Mouse (Mus musculus): ENCODE measurements around the gene Atad2b.

DNA sequence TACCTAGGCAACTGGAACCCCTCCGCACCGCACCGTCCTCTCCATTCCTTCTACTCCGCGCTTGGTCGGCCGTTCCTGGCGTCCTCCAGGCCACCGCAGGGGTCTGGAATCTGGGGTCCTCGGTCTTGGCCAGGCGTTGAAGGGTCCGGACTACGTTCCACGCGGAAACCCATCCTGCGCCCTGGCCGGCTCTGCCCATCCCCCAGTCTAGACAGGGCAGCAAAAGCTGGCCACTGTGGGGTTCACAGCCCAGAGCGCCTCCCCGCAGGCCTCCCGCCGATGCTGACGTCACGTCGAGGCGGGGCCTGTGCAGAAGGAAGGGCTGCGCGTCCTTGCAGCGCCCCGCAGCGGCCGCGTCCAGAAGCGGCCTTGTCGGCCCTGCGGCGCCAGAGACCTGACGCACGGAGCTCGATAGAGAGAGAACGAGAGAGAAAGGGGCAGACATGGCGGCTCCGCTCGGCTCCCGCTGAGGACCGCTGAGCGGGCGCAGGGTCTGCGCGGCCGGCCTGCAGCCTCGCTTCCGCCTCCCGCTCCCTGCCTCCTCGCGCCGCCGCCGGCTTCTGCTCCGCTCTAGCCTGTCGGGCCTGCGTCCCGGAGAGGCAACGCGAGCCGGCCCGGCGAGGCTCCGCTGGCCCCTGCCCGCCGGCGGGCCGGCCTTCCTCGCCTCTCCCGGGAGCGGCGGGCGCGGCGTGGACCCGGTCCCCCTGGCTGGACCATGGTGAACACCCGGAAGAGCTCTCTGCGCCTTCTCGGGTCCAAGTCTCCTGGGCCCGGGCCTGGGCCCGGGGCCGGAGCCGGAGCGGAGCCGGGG is at the start of gene Atad2b:
- TF ChIP-seq POLR2A (IDR thresholded peaks at IDR 0.05; ENCODE audit: insufficient read depth, low read depth, low read length) = peak; percentile 95
- peak; percentile 82 for TF ChIP-seq CTCF (IDR thresholded peaks at IDR 0.05; ENCODE audit: insufficient read depth, low read depth, low read length)

All from olfactory bulb, adult 2 months (tissue).